Mouse (Mus musculus): ENCODE data around the gene Mtmr1.

DNA sequence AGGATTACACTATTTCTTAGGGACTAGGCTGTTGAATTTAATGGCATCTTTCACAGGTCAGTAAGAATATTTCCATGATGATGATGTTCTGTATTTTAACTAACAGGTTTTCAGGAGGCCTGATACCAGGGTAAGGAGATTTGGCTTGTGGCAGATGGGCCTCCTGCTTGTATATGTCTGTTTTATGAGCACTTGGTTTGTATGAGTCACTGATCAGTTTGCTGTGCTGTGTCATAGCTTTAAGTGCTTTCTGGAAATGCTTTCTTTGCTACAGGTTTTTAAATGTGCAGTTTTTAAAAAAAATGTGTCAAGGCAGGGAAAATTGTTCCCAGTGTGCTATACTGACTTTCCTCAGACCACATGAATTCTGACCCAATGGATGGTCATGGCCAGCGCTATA is 12.2 kb downstream of the Mtmr1 start:
- TF ChIP-seq POLR2A (IDR thresholded peaks at IDR 0.05; ENCODE audit: extremely low read depth, insufficient read depth, low read length) (no peak), CTCF (IDR thresholded peaks at IDR 0.05; ENCODE audit: extremely low read depth, insufficient read depth, low read length) (no peak)
